Mouse (Mus musculus) neural tube, embryonic 14.5 days (tissue): ENCODE data around the gene Met. TPM values are rescaled to one million over a fixed set of nuclear protein-coding genes. Genes with fewer than 3 reads are reported as not detected.

Experiments
- ATAC-seq: fragments of 200-750 bp; cut with Nextera tagmentation; 2 replicates; pipeline ENCODE4 v1.8.0; 2017; ENCODE audit warnings: low read depth, mild to moderate bottlenecking, moderate TSS enrichment, moderate library complexity
- H3K27ac ChIP-seq: fragments of 300-500 bp; sonication (generic); 2 replicates; pipeline ENCODE4 v1.5.1; 2014; ENCODE audit warnings: low read depth, mild to moderate bottlenecking, control low read depth, low read length, moderate library complexity, mixed read lengths
- H3K27me3 ChIP-seq: fragments of 300-500 bp; sonication (generic); 2 replicates; pipeline ENCODE4 v1.6.1; 2014; ENCODE audit warnings: low read length; ENCODE audit not compliant: control insufficient read depth, insufficient read depth
- H3K36me3 ChIP-seq: fragments of 300-500 bp; sonication (generic); 2 replicates; pipeline ENCODE4 v1.6.1; 2014; ENCODE audit warnings: low read length, mixed read lengths; ENCODE audit not compliant: control insufficient read depth, insufficient read depth
- H3K4me1 ChIP-seq: fragments of 300-500 bp; sonication (generic); 2 replicates; pipeline ENCODE4 v1.6.1; 2014; ENCODE audit warnings: low read length; ENCODE audit not compliant: control insufficient read depth, insufficient read depth
- H3K4me2 ChIP-seq: fragments of 300-500 bp; sonication (generic); 2 replicates; pipeline ENCODE4 v1.6.1; 2014; ENCODE audit warnings: mild to moderate bottlenecking, low read depth, low read length, control low read depth
- H3K4me3 ChIP-seq: fragments of 300-500 bp; sonication (generic); 2 replicates; pipeline ENCODE4 v1.5.1; 2014; ENCODE audit warnings: low read depth, low read length, control low read depth, mixed read lengths
- H3K9ac ChIP-seq: fragments of 300-500 bp; sonication (generic); replicated peaks from 2 replicates; pipeline ENCODE4 v1.6.1; 2014; ENCODE audit warnings: low read depth, mild to moderate bottlenecking, control low read depth, low read length, mixed read lengths
- H3K9me3 ChIP-seq: fragments of 300-500 bp; sonication (generic); 2 replicates; pipeline ENCODE4 v1.6.1; 2016; ENCODE audit warnings: low read length; ENCODE audit not compliant: control insufficient read depth
- WGBS: fragments of 180-500 bp; shearing (Covaris S2); extraction: QIAGEN DNeasy Blood & Tissue Kit; methylation state at CpG from one replicate; pipeline ENCODE4 v1.1.7; 2014; 5-methylcytosine and 5-hydroxymethylcytosine counted together
- polyA plus RNA-seq: library from polyadenylated mRNA; unstranded; fragments of >200 nt; fragmentation: Nextera tagmentation; extraction: Ambion mirVana; gene quantifications from 2 replicates; pipeline ENCODE4 v1.2.1, GENCODE M21; 2014

Met gene
- polyA plus RNA-seq, 1 experiment from 2014 or later = 6.7 TPM

GRCm38 (mm10) chr6:17485244-17485643, 21.6 kb downstream of the Met start:
- no peak overlapping the region for H3K4me2 ChIP-seq
- H3K27ac ChIP-seq = no peak overlapping the region
- no peaks in the 10 kb centered on the region for H3K9me3 ChIP-seq
- H3K4me1 ChIP-seq = no peaks in the 10 kb centered on the region
- no peaks in the 10 kb centered on the region for H3K36me3 ChIP-seq
- H3K4me3 ChIP-seq = no peak overlapping the region
- no peak overlapping the region for H3K9ac ChIP-seq
- H3K27me3 ChIP-seq = no peaks in the 10 kb centered on the region
- no peak for ATAC-seq
- 88% methylated on average over 5 of the region's 5 CpGs for WGBS

GRCm38 (mm10) chr6:17485782-17486181, 22.2 kb downstream of the Met start:
- Histone ChIP-seq H3K27me3 (no peaks in the 10 kb centered on the region), H3K9me3 (no peaks in the 10 kb centered on the region), H3K9ac (no peak overlapping the region), H3K4me2 (no peak overlapping the region), H3K4me3 (no peak overlapping the region), H3K36me3 (no peaks in the 10 kb centered on the region), H3K4me1 (no peaks in the 10 kb centered on the region), H3K27ac (no peak overlapping the region)
- ATAC-seq = no peak
- 92% methylated on average over 7 of the region's 7 CpGs for WGBS

- H3K4me1 ChIP-seq = no peaks in the 10 kb centered on the region
- H3K27ac ChIP-seq = no peak overlapping the region
- H3K4me3 ChIP-seq = no peak overlapping the region
- no peaks in the 10 kb centered on the region for H3K9me3 ChIP-seq
- no peaks in the 10 kb centered on the region for H3K27me3 ChIP-seq
- H3K4me2 ChIP-seq = no peak overlapping the region
- no peak overlapping the region for H3K9ac ChIP-seq
- 85% methylated on average over 2 of the region's 2 CpGs for WGBS
- no peak for ATAC-seq
- no peaks in the 10 kb centered on the region for H3K36me3 ChIP-seq
These were observed 24.8 kb downstream of the Met start for GRCm38 (mm10) chr6:17488291-17488817.

GRCm38 (mm10) chr6:17490786-17491185, 27.2 kb downstream of the Met start:
- no peak overlapping the region for H3K27ac ChIP-seq
- no peaks in the 10 kb centered on the region for H3K27me3 ChIP-seq
- H3K9me3 ChIP-seq = no peaks in the 10 kb centered on the region
- H3K4me1 ChIP-seq = no peaks in the 10 kb centered on the region
- H3K4me2 ChIP-seq = no peak overlapping the region
- H3K4me3 ChIP-seq = no peak overlapping the region
- no peak overlapping the region for H3K9ac ChIP-seq
- ATAC-seq = no peak
- H3K36me3 ChIP-seq = no peaks in the 10 kb centered on the region
- 55% methylated on average over 2 of the region's 2 CpGs for WGBS

- Histone ChIP-seq H3K4me2 (no peak overlapping the region), H3K9me3 (no peaks in the 10 kb centered on the region), H3K4me3 (no peak overlapping the region), H3K4me1 (no peaks in the 10 kb centered on the region), H3K27me3 (no peaks in the 10 kb centered on the region), H3K9ac (no peak overlapping the region), H3K27ac (no peak overlapping the region), H3K36me3 (no peaks in the 10 kb centered on the region)
- ATAC-seq = no peak
- WGBS = 94% methylated on average over 10 of the region's 10 CpGs
These were observed 27.9 kb downstream of the Met start for GRCm38 (mm10) chr6:17491502-17491901.

- ATAC-seq = no peak
- Histone ChIP-seq H3K4me1 (no peaks in the 10 kb centered on the region), H3K4me2 (no peak overlapping the region), H3K9ac (no peak overlapping the region), H3K27me3 (no peaks in the 10 kb centered on the region), H3K27ac (no peak overlapping the region), H3K36me3 (no peaks in the 10 kb centered on the region), H3K9me3 (no peaks in the 10 kb centered on the region), H3K4me3 (no peak overlapping the region)
- 94% methylated on average over 8 of the region's 8 CpGs for WGBS
These were observed 28.5 kb downstream of the Met start for GRCm38 (mm10) chr6:17492062-17492461.

- Histone ChIP-seq H3K9me3 (no peaks in the 10 kb centered on the region), H3K27ac (no peak overlapping the region), H3K4me3 (no peak overlapping the region), H3K36me3 (no peaks in the 10 kb centered on the region), H3K4me2 (no peak overlapping the region), H3K9ac (no peak overlapping the region), H3K4me1 (no peaks in the 10 kb centered on the region), H3K27me3 (no peaks in the 10 kb centered on the region)
- no peak for ATAC-seq
- 98% methylated on average over 1 of the region's 1 CpGs for WGBS
These were observed 31.8 kb downstream of the Met start for GRCm38 (mm10) chr6:17495413-17495812.

GRCm38 (mm10) chr6:17497366-17497765, 33.8 kb downstream of the Met start:
- no peak overlapping the region for H3K27ac ChIP-seq
- WGBS = 36% methylated on average over 4 of the region's 4 CpGs
- ATAC-seq = no peak
- no peak overlapping the region for H3K9ac ChIP-seq
- no peaks in the 10 kb centered on the region for H3K27me3 ChIP-seq
- H3K4me2 ChIP-seq = no peak overlapping the region
- H3K4me1 ChIP-seq = no peaks in the 10 kb centered on the region
- no peaks in the 10 kb centered on the region for H3K9me3 ChIP-seq
- no peak overlapping the region for H3K4me3 ChIP-seq
- no peaks in the 10 kb centered on the region for H3K36me3 ChIP-seq

- H3K27ac ChIP-seq = no peak overlapping the region
- no peak overlapping the region for H3K4me2 ChIP-seq
- no peaks in the 10 kb centered on the region for H3K9me3 ChIP-seq
- ATAC-seq = no peak
- WGBS = 84% methylated on average over 8 of the region's 8 CpGs
- H3K4me1 ChIP-seq = no peaks in the 10 kb centered on the region
- H3K36me3 ChIP-seq = no peaks in the 10 kb centered on the region
- no peak overlapping the region for H3K9ac ChIP-seq
- H3K27me3 ChIP-seq = no peaks in the 10 kb centered on the region
- H3K4me3 ChIP-seq = no peak overlapping the region
These were observed 35.2 kb downstream of the Met start for GRCm38 (mm10) chr6:17498801-17499200.
